In the genomic region with DNA sequence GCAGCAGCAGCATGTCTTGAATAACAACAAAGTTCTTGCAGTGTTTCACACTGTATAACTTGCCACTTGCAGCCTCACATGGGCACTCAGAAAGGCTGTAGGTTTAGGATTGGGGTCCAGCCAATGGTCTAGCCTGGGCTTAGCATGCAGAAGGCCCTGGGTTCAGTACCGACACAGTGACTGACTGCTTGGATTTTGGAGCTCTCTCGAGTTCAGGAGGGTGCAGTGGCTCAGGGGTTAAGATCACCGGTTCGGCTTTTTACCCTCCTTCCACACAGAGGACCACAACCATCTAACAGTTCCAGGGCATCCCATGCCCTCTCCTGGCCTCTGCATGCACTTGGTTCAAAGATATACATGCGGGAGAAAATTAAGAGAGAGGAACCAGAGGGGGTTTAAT, we compare ENCODE assay signal across 8 mouse cellular contexts. TPM values are rescaled to one million over a fixed set of nuclear protein-coding genes. Genes with fewer than 3 reads are reported as not detected.
DNase-seq lines count a peak whose midpoint lies in the region; ATAC-seq and TF ChIP-seq lines count a peak whose summit lies in the region.

No protein-coding gene starts in this region.

- no peak for TF ChIP-seq POLR2A in cortical plate, adult 2 months (IDR thresholded peaks at IDR 0.05; ENCODE audit: extremely low read depth, insufficient read depth, low read length)

- peak overlapping the region; percentile 76 for H3K4me3 ChIP-seq in kidney, embryonic 15.5 days (replicated peaks)
- H3K4me3 ChIP-seq in cortical plate, adult 2 months (ENCODE audit: insufficient read depth, low read length) = peak overlapping the region; percentile 99
- H3K4me3 ChIP-seq in hindbrain, embryonic 14.5 days (replicated peaks; ENCODE audit: low read length) = peak overlapping the region; percentile 93
- peak overlapping the region; percentile 73 for H3K4me3 ChIP-seq in midbrain, embryonic 15.5 days

- peak overlapping the region; percentile 93 for H3K4me2 ChIP-seq in kidney, embryonic 15.5 days
- peak overlapping the region; percentile 98 for H3K4me2 ChIP-seq in hindbrain, embryonic 14.5 days (replicated peaks)
- H3K4me2 ChIP-seq in midbrain, embryonic 15.5 days = peak overlapping the region; percentile 80

- no peak for TF ChIP-seq CTCF in cortical plate, adult 2 months (IDR thresholded peaks at IDR 0.05; ENCODE audit: extremely low read depth, insufficient read depth, low read length)

- H3K27me3 ChIP-seq in kidney, embryonic 15.5 days = no peaks in the 10 kb centered on the region
- no peaks in the 10 kb centered on the region for H3K27me3 ChIP-seq in hindbrain, embryonic 14.5 days (ENCODE audit: control insufficient read depth, insufficient read depth, low read length)
- H3K27me3 ChIP-seq in midbrain, embryonic 15.5 days (replicated peaks) = no peaks in the 10 kb centered on the region

- DNase-seq in kidney, postnatal 4 days = no peak
- no peak for DNase-seq in hindbrain, embryonic 14.5 days (ENCODE audit: low spot score)
- DNase-seq in layer of hippocampus, adult 9-10 months (ENCODE audit: low spot score) = no peak
- DNase-seq in urinary bladder, postnatal 4 days (ENCODE audit: low spot score in 2 of 2) = no peak

- H3K27ac ChIP-seq in kidney, embryonic 15.5 days = peak overlapping the region; percentile 99
- H3K27ac ChIP-seq in cortical plate, adult 2 months (ENCODE audit: insufficient read depth, low read length) = peak overlapping the region; percentile 77; the same call in 1 of the 2 replicates
- H3K27ac ChIP-seq in hindbrain, embryonic 14.5 days = peak overlapping the region; percentile 99
- H3K27ac ChIP-seq in midbrain, embryonic 15.5 days = peak overlapping the region; percentile 98

- H3K4me1 ChIP-seq in kidney, embryonic 15.5 days = peaks cover 41% of the 10 kb centered on the region
- H3K4me1 ChIP-seq in cortical plate, adult 2 months (ENCODE audit: control insufficient read depth, insufficient read depth, low read length) = peaks cover 5% of the 10 kb centered on the region
- H3K4me1 ChIP-seq in hindbrain, embryonic 14.5 days (replicated peaks; ENCODE audit: control insufficient read depth, insufficient read depth, low read length) = peaks cover 26% of the 10 kb centered on the region
- H3K4me1 ChIP-seq in midbrain, embryonic 15.5 days = peaks cover 35% of the 10 kb centered on the region

- H3K9me3 ChIP-seq in kidney, embryonic 15.5 days (replicated peaks) = no peaks in the 10 kb centered on the region
- no peaks in the 10 kb centered on the region for H3K9me3 ChIP-seq in hindbrain, embryonic 14.5 days (ENCODE audit: control insufficient read depth, low read length)
- no peaks in the 10 kb centered on the region for H3K9me3 ChIP-seq in midbrain, embryonic 15.5 days

- peak overlapping the region; percentile 88 for H3K9ac ChIP-seq in kidney, embryonic 15.5 days
- peak overlapping the region; percentile 96 for H3K9ac ChIP-seq in hindbrain, embryonic 14.5 days
- peak overlapping the region; percentile 75 for H3K9ac ChIP-seq in midbrain, embryonic 15.5 days

- no peak for ATAC-seq in kidney, embryonic 15.5 days (replicated peaks; ENCODE audit: low FRiP score)
- no peak for ATAC-seq in hindbrain, embryonic 14.5 days (ENCODE audit: low FRiP score)
- no peak for ATAC-seq in midbrain, embryonic 15.5 days (replicated peaks)
- no peak for ATAC-seq in erythroid progenitor cell, adult 5-6 weeks (replicated peaks; ENCODE audit: low FRiP score, poor library complexity, severe bottlenecking)

- H3K36me3 ChIP-seq in kidney, embryonic 15.5 days = peaks cover 21% of the 10 kb centered on the region
- peaks cover 17% of the 10 kb centered on the region for H3K36me3 ChIP-seq in hindbrain, embryonic 14.5 days (replicated peaks; ENCODE audit: control insufficient read depth, insufficient read depth)
- peaks cover 2% of the 10 kb centered on the region; the same call in 1 of the 2 replicates for H3K36me3 ChIP-seq in midbrain, embryonic 15.5 days (replicated peaks)

- WGBS in kidney, embryonic 15.5 days = 24% methylated on average over 5 of the region's 5 CpGs
- 22% methylated on average over 5 of the region's 5 CpGs for WGBS in hindbrain, embryonic 14.5 days
- 24% methylated on average over 5 of the region's 5 CpGs for WGBS in midbrain, embryonic 15.5 days

RNA-seq across cellular contexts. Expression of gene Pgls, which starts 1.0 kb away (rescaled TPM):
- polyA plus RNA-seq in kidney, embryonic 15.5 days (2015; fragmentation: Nextera tagmentation; extraction: Ambion mirVana) = 232 and 247 TPM in 2 replicates
- 34.3 and 35.4 TPM in 2 replicates for polyA plus RNA-seq in cortical plate, adult 2 months (2012; rRNA removed)
- 243 and 246 TPM in 2 replicates for polyA plus RNA-seq in hindbrain, embryonic 14.5 days (2014; fragmentation: Nextera tagmentation; extraction: Ambion mirVana)
- polyA plus RNA-seq in midbrain, embryonic 15.5 days (2015; fragmentation: Nextera tagmentation; extraction: Ambion mirVana) = 217 and 221 TPM in 2 replicates
- 31.4 and 36.9 TPM in 2 replicates for total RNA-seq in erythroid progenitor cell, adult 5-6 weeks (2015; ENCODE audit: low replicate concordance)
- total RNA-seq in erythroid progenitor cell, adult 5-6 weeks (2017; ENCODE audit: low replicate concordance) = 14.8 and 31.8 TPM in 2 replicates

RNA-seq across cellular contexts. Expression of gene Fam129c, which starts 6.4 kb away (rescaled TPM):
- polyA plus RNA-seq in kidney, embryonic 15.5 days (2015; fragmentation: Nextera tagmentation; extraction: Ambion mirVana) = 4.7 and 5.6 TPM in 2 replicates
- polyA plus RNA-seq in cortical plate, adult 2 months (2012; rRNA removed) = 2.8 and 3.4 TPM in 2 replicates
- 5.2 and 5.7 TPM in 2 replicates for polyA plus RNA-seq in hindbrain, embryonic 14.5 days (2014; fragmentation: Nextera tagmentation; extraction: Ambion mirVana)
- polyA plus RNA-seq in midbrain, embryonic 15.5 days (2015; fragmentation: Nextera tagmentation; extraction: Ambion mirVana) = 9.3 and 9.4 TPM in 2 replicates
- 54.1 and 135 TPM in 2 replicates for total RNA-seq in erythroid progenitor cell, adult 5-6 weeks (2015; ENCODE audit: low replicate concordance)
- 7.4 and 32.9 TPM in 2 replicates for total RNA-seq in erythroid progenitor cell, adult 5-6 weeks (2017; ENCODE audit: low replicate concordance)

RNA-seq across cellular contexts. Expression of gene Colgalt1, which starts 19.8 kb away (rescaled TPM):
- 67.7 and 78.0 TPM in 2 replicates for polyA plus RNA-seq in kidney, embryonic 15.5 days (2015; fragmentation: Nextera tagmentation; extraction: Ambion mirVana)
- 100 and 104 TPM in 2 replicates for polyA plus RNA-seq in cortical plate, adult 2 months (2012; rRNA removed)
- polyA plus RNA-seq in hindbrain, embryonic 14.5 days (2014; fragmentation: Nextera tagmentation; extraction: Ambion mirVana) = 62.4 and 66.0 TPM in 2 replicates
- polyA plus RNA-seq in midbrain, embryonic 15.5 days (2015; fragmentation: Nextera tagmentation; extraction: Ambion mirVana) = 70.5 and 74.5 TPM in 2 replicates
- total RNA-seq in erythroid progenitor cell, adult 5-6 weeks (2015; ENCODE audit: low replicate concordance) = 5.9 and 19.5 TPM in 2 replicates
- 9.2 and 11.0 TPM in 2 replicates for total RNA-seq in erythroid progenitor cell, adult 5-6 weeks (2017; ENCODE audit: low replicate concordance)

RNA-seq across cellular contexts. Expression of gene Slc27a1, which starts 22.3 kb away (rescaled TPM):
- polyA plus RNA-seq in kidney, embryonic 15.5 days (2015; fragmentation: Nextera tagmentation; extraction: Ambion mirVana) = 44.5 and 45.3 TPM in 2 replicates
- 146 and 167 TPM in 2 replicates for polyA plus RNA-seq in cortical plate, adult 2 months (2012; rRNA removed)
- 41.6 and 57.3 TPM in 2 replicates for polyA plus RNA-seq in hindbrain, embryonic 14.5 days (2014; fragmentation: Nextera tagmentation; extraction: Ambion mirVana)
- 66.9 and 67.4 TPM in 2 replicates for polyA plus RNA-seq in midbrain, embryonic 15.5 days (2015; fragmentation: Nextera tagmentation; extraction: Ambion mirVana)
- total RNA-seq in erythroid progenitor cell, adult 5-6 weeks (2015; ENCODE audit: low replicate concordance) = 1.1 and 1.7 TPM in 2 replicates
- not detected in 2 replicates for total RNA-seq in erythroid progenitor cell, adult 5-6 weeks (2017; ENCODE audit: low replicate concordance)

RNA-seq across cellular contexts. Expression of gene Nxnl1, which starts 24.6 kb away (rescaled TPM):
- 0.18 and 0.36 TPM in 2 replicates for polyA plus RNA-seq in kidney, embryonic 15.5 days (2015; fragmentation: Nextera tagmentation; extraction: Ambion mirVana)
- 0.04 and 0.08 TPM in 2 replicates for polyA plus RNA-seq in cortical plate, adult 2 months (2012; rRNA removed)
- 0.13 TPM in 1 of 2 replicates, not detected in the other for polyA plus RNA-seq in hindbrain, embryonic 14.5 days (2014; fragmentation: Nextera tagmentation; extraction: Ambion mirVana)
- 0.08 TPM in 1 of 2 replicates, not detected in the other for polyA plus RNA-seq in midbrain, embryonic 15.5 days (2015; fragmentation: Nextera tagmentation; extraction: Ambion mirVana)
- not detected in 2 replicates for total RNA-seq in erythroid progenitor cell, adult 5-6 weeks (2015; ENCODE audit: low replicate concordance)
- not detected in 2 replicates for total RNA-seq in erythroid progenitor cell, adult 5-6 weeks (2017; ENCODE audit: low replicate concordance)
